Mouse (Mus musculus): ENCODE data around the gene Ywhah.

Ywhah gene

GRCm38 (mm10) chr5:33018561-33019425, at the start of gene Ywhah:
Gene Ywhah (plus strand): TSS chr5:33018816.
- peak; percentile 88 for DNase-seq (ENCODE audit: low read depth, low spot score)

- no peak for DNase-seq (ENCODE audit: low read depth, low spot score)
These were observed 42.1 kb upstream of the Ywhah start for GRCm38 (mm10) chr5:32976541-32976940.

GRCm38 (mm10) chr5:32977179-32977578, 41.4 kb upstream of the Ywhah start:
- DNase-seq (ENCODE audit: low read depth, low spot score), result no peak

- no peak for DNase-seq (ENCODE audit: low read depth, low spot score)
These were observed 33.2 kb upstream of the Ywhah start for GRCm38 (mm10) chr5:32985379-32985778.

- DNase-seq (ENCODE audit: low read depth, low spot score), result no peak
These were observed 30.7 kb upstream of the Ywhah start for GRCm38 (mm10) chr5:32987873-32988272.

- no peak for DNase-seq (ENCODE audit: low read depth, low spot score)
These were observed 28.5 kb upstream of the Ywhah start for GRCm38 (mm10) chr5:32989959-32990640.

- DNase-seq (ENCODE audit: low read depth, low spot score), result no peak
These were observed 27.5 kb upstream of the Ywhah start for GRCm38 (mm10) chr5:32991152-32991551.

- DNase-seq (ENCODE audit: low read depth, low spot score), result no peak
These were observed 24.1 kb upstream of the Ywhah start for GRCm38 (mm10) chr5:32994471-32994870.

- no peak for DNase-seq (ENCODE audit: low read depth, low spot score)
These were observed 22.9 kb upstream of the Ywhah start for GRCm38 (mm10) chr5:32995756-32996155.

GRCm38 (mm10) chr5:32996560-32996959, 22.1 kb upstream of the Ywhah start:
- DNase-seq (ENCODE audit: low read depth, low spot score), result no peak

- no peak for DNase-seq (ENCODE audit: low read depth, low spot score)
These were observed 20.9 kb upstream of the Ywhah start for GRCm38 (mm10) chr5:32997686-32998085.

- no peak for DNase-seq (ENCODE audit: low read depth, low spot score)
These were observed 19.8 kb upstream of the Ywhah start for GRCm38 (mm10) chr5:32998783-32999182.

- no peak for DNase-seq (ENCODE audit: low read depth, low spot score)
These were observed 17.5 kb upstream of the Ywhah start for GRCm38 (mm10) chr5:33001111-33001510.

- DNase-seq (ENCODE audit: low read depth, low spot score), result no peak
These were observed 15.8 kb upstream of the Ywhah start for GRCm38 (mm10) chr5:33002781-33003180.

- no peak for DNase-seq (ENCODE audit: low read depth, low spot score)
These were observed 15.1 kb upstream of the Ywhah start for GRCm38 (mm10) chr5:33003500-33003899.

GRCm38 (mm10) chr5:33004110-33004509, 14.5 kb upstream of the Ywhah start:
- no peak for DNase-seq (ENCODE audit: low read depth, low spot score)

- no peak for DNase-seq (ENCODE audit: low read depth, low spot score)
These were observed 13.0 kb upstream of the Ywhah start for GRCm38 (mm10) chr5:33005442-33006145.

GRCm38 (mm10) chr5:33006670-33007069, 11.9 kb upstream of the Ywhah start:
- DNase-seq (ENCODE audit: low read depth, low spot score), result no peak

GRCm38 (mm10) chr5:33007371-33007770, 11.2 kb upstream of the Ywhah start:
- no peak for DNase-seq (ENCODE audit: low read depth, low spot score)

GRCm38 (mm10) chr5:33009301-33009700, 9.3 kb upstream of the Ywhah start:
- no peak for DNase-seq (ENCODE audit: low read depth, low spot score)

- no peak for DNase-seq (ENCODE audit: low read depth, low spot score)
These were observed 8.5 kb upstream of the Ywhah start for GRCm38 (mm10) chr5:33009818-33010812.
